Mouse (Mus musculus) cortical plate, adult 2 months (tissue): ENCODE data around the gene Desi2. TPM values are rescaled to one million over a fixed set of nuclear protein-coding genes. Genes with fewer than 3 reads are reported as not detected.
A peak's percentile ranks its signal among the peaks of the same experiment; 100 is the strongest.
"Not testable (repeated sequence)": the region's sequence is repeated elsewhere in the genome, so short reads cannot be mapped to it uniquely, and the experiment has no call there.

Experiments used
- H3K27ac ChIP-seq: fragments of 200-500 bp; 2 replicates; pipeline ENCODE4 v1.5.1; 2012; ENCODE audit warnings: low read length, control low read depth, inconsistent platforms; ENCODE audit not compliant: insufficient read depth
- H3K4me1 ChIP-seq: fragments of 200-500 bp; 2 replicates; pipeline ENCODE4 v1.6.1; 2011; ENCODE audit warnings: low read length; ENCODE audit not compliant: control insufficient read depth, insufficient read depth
- H3K4me3 ChIP-seq: fragments of 200-500 bp; 2 replicates; pipeline ENCODE4 v1.5.1; 2011; ENCODE audit warnings: mild to moderate bottlenecking, low read length, control low read depth; ENCODE audit not compliant: insufficient read depth
- CTCF ChIP-seq: fragments of 200-500 bp; IDR thresholded peaks from 2 replicates; pipeline ENCODE4 v1.5.1; 2011; ENCODE audit warnings: mild to moderate bottlenecking, control low read depth, low read length; ENCODE audit not compliant: insufficient read depth; ENCODE audit errors: extremely low read depth
- POLR2A ChIP-seq: fragments of 200-500 bp; IDR thresholded peaks from 2 replicates; pipeline ENCODE4 v1.6.1; 2011; ENCODE audit warnings: mild to moderate bottlenecking, low read length, control low read depth; ENCODE audit not compliant: insufficient read depth; ENCODE audit errors: extremely low read depth
- polyA plus RNA-seq: library from polyadenylated mRNA; depleted of rRNA; stranded (reverse); fragments of >200 nt; gene quantifications from 2 replicates; pipeline ENCODE4 v1.2.3, GENCODE M21; 2012; rRNA removed

The Desi2 gene
- polyA plus RNA-seq, 1 experiment, result 10.7 TPM

DNA sequence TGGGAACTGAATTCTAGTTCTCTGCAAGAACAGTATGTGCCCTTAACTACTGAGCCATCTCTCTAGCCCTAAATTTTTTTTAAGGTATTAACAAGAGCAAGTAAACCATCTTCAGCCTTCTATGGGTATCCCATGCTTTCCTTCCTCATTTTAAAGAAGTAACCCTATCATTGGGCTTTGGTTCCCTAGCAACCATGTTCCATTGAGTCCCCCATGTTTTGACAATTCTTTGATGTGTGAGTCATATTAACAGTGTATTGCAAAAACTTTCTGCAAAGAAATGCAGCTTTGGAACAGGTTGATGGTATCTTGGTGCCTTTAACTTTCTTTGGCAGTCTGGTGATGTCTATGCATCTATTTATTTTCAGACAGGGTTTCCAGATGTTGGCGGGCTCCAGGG is 106.8 kb downstream of the Desi2 start:
- TF ChIP-seq CTCF (no peak), POLR2A (no peak)
- H3K4me3 ChIP-seq, result no peak overlapping the region
- H3K4me1 ChIP-seq, result peaks cover 2% of the 10 kb centered on the region
- no peak overlapping the region for H3K27ac ChIP-seq

DNA sequence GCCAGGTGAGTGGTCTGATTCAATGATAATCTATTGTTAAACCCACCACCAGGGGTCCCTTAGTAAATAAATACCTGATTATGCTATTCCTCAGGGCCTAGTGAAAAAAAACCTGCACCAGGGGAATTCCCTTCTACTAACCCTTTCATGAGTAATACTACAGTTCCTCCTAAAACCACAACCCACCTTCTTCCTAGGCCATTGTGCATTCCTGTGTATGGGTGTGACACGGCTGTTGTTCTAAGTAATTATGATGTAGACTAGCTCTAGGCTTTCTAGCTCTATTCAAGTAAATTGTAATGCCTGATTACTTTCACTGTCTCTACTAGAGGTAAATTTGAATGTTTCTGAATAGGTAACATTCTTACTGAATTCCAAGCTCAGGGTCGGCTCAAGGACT is 114.0 kb downstream of the Desi2 start:
- H3K27ac ChIP-seq, H3K4me3 ChIP-seq, H3K4me1 ChIP-seq: not testable (repeated sequence)

DNA sequence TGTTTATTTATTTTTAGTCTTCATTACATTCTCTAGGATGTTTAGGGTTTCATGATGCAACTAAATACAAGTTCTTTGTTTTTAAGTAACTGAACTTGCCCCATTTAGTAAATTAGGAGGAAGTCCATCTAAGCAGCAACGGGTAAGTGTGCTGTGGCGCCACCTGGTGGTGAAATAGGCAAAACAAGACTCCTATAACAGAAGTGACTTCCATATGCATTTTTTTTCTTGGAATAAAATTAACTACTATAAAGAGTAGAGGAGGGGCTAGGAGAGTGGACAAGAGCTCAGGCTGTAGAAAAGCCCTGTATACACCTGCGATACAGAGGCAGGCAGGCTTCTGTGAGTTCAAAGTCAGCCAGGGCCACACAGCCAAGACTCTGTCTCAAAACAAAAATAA is 116.2 kb downstream of the Desi2 start:
- no peaks in the 10 kb centered on the region for H3K4me1 ChIP-seq
- no peak overlapping the region for H3K4me3 ChIP-seq
- no peak overlapping the region for H3K27ac ChIP-seq
- TF ChIP-seq POLR2A, result no peak
- TF ChIP-seq CTCF, result peak; percentile 73

Other genes with a start within 250 kb of the Desi2 start
- 2.8 and 3.6 TPM in 2 replicates for gene Catspere2, start 204.0 kb upstream of the Desi2 start, polyA plus RNA-seq
- 62.8 and 63.5 TPM in 2 replicates for gene Cox20, start 131.7 kb downstream of the Desi2 start, polyA plus RNA-seq
- gene Hnrnpu, start 150.4 kb downstream of the Desi2 start, polyA plus RNA-seq, result 317 and 349 TPM in 2 replicates
- 7.0 and 7.3 TPM in 2 replicates for gene Efcab2, start 218.7 kb downstream of the Desi2 start, polyA plus RNA-seq